Mouse (Mus musculus) T-helper 1 cell (primary cell): ENCODE measurements around the gene Zfand3.

ENCODE experiments used
- in situ Hi-C: fragments of 300-600 bp; cut with MboI, MseI; formaldehyde crosslinking; loops from one replicate; pipeline ENCODE4 v1.15.1; 2025; ENCODE audit warnings: high pct_unique_total_duplicates

The Zfand3 gene

DNA sequence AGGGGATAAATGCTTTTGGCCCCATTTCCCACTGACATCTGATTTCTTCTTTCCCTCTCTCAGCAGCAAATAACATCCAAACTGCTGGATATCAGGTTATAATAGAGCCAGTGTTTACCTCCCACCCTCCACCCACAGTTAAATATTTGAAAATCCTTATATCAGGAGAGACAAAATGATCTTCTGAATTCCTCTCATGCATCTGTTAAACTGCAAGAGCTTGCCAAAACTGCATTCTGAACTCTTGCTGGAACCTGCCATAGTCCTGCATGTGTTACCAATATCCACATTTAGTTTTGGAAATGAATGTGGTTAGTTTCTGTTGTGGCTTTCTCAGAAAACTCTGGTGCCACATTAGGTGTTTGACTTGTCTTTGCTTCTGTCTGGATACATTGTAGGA lies 97.3 kb downstream of the Zfand3 start:
- in situ Hi-C loops, result no loop called here

DNA sequence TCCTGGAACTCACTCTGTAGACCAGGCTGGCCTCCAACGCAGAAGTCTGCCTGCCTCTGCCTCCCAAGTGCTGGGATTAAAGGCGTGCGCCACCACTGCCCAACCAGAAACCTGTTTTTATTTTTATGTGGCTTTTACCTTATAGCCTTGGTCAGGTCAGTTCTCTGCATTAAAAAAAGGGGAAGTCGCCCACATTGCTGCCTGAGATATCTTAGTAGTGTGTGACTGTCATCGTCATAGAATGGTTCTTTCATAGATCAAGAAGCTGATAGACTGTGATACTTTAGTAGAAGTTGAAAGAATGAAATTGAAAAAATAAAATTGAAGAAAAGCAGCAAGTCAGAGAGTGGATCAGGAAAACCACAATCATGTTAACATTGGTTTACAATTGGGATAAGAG lies 98.5 kb downstream of the Zfand3 start:
- in situ Hi-C loops, result no loop called here

GRCm38 (mm10) chr17:30103641-30104165 lies 99.2 kb downstream of the Zfand3 start:
- in situ Hi-C loops, result no loop called here

GRCm38 (mm10) chr17:30105369-30105768 lies 100.8 kb downstream of the Zfand3 start:
- in situ Hi-C loops, result no loop called here

- in situ Hi-C loops, result loop anchor here (10.0 kb wide), 1 partner anchor 334 kb away; no protein-coding TSS in a partner anchor
Measured at GRCm38 (mm10) chr17:30110678-30111077, 106.1 kb downstream of the Zfand3 start.

DNA sequence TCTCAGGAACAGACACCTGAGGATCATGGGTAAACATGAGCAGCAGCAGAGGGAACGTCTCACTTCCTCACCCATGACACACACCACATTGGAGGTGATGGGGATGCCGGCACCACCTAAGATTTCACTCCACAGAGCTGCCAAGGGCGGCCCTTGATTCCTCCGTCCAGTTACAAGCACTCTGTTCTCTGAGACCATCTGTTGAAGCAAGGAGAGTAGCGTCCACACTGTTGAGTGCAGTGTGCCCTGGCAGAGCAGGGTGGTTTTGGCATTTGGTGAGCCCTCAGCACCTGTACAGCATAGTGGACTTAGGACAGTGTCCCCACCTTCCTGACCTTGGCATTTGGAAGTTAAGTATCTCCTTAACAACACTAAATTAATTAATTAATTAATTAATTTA lies 107.0 kb downstream of the Zfand3 start:
- in situ Hi-C loops, result loop anchor here (10.0 kb wide), 1 partner anchor 333 kb away; no protein-coding TSS in a partner anchor

- in situ Hi-C loops, result loop anchor here (10.0 kb wide), 1 partner anchor 333 kb away; no protein-coding TSS in a partner anchor
Measured at GRCm38 (mm10) chr17:30112080-30112479, 107.5 kb downstream of the Zfand3 start.

- in situ Hi-C loops, result loop anchor here (10.0 kb wide), 1 partner anchor 332 kb away; no protein-coding TSS in a partner anchor
Measured at GRCm38 (mm10) chr17:30112555-30113305, 108.2 kb downstream of the Zfand3 start.

GRCm38 (mm10) chr17:30114761-30115160 lies 110.2 kb downstream of the Zfand3 start:
- in situ Hi-C loops, result loop anchor here (10.0 kb wide), 1 partner anchor 330 kb away; no protein-coding TSS in a partner anchor

DNA sequence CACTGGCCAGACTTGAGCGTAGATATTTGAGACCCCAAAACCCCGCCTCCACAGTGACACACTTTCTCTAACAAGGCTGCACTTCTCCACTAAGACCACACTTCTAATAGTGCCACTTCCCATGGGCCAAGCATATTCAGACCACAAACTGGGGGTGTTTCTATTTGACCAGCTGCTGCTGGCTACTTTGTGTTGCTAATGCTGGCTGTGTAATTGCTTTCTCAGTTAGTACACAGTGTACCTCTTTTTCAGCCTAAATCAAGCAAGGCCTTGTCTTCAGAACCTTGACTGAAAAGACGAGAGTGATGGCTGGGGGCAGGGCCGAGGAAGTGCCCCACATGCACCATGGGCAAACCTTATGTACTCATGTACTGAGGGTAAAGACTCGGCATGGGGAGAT lies 111.7 kb downstream of the Zfand3 start:
- in situ Hi-C loops, result loop anchor here (10.0 kb wide), 1 partner anchor 329 kb away; no protein-coding TSS in a partner anchor

GRCm38 (mm10) chr17:30118036-30118435 lies 113.5 kb downstream of the Zfand3 start:
- in situ Hi-C loops, result loop anchor here (10.0 kb wide), 1 partner anchor 327 kb away; no protein-coding TSS in a partner anchor

GRCm38 (mm10) chr17:30122278-30122677 lies 117.7 kb downstream of the Zfand3 start:
- in situ Hi-C loops, result no loop called here

DNA sequence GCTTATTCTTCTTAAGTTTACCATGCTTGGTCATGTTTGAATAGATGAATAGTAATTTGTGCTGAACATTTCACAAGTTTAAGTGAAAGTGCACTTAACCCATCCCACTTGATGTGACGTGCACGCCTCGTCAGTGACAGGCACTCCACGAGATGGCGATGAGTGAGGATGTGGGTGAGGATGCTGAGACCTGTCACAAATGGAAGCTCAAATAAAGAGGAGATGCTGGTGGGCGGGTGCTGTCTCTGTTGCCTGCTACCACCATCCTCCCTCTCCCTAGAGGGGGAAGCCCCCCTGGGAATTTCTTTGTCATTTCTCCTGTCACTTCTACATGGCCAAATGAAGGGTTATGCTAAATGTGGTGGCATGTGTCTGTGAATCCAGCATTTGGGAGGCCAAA lies 123.9 kb downstream of the Zfand3 start:
- in situ Hi-C loops, result no loop called here

- in situ Hi-C loops, result no loop called here
Measured at GRCm38 (mm10) chr17:30129220-30129619, 124.7 kb downstream of the Zfand3 start.

- in situ Hi-C loops, result no loop called here
Measured at GRCm38 (mm10) chr17:30130326-30130725, 125.8 kb downstream of the Zfand3 start.

GRCm38 (mm10) chr17:30133641-30134040 lies 129.1 kb downstream of the Zfand3 start:
- in situ Hi-C loops, result no loop called here

DNA sequence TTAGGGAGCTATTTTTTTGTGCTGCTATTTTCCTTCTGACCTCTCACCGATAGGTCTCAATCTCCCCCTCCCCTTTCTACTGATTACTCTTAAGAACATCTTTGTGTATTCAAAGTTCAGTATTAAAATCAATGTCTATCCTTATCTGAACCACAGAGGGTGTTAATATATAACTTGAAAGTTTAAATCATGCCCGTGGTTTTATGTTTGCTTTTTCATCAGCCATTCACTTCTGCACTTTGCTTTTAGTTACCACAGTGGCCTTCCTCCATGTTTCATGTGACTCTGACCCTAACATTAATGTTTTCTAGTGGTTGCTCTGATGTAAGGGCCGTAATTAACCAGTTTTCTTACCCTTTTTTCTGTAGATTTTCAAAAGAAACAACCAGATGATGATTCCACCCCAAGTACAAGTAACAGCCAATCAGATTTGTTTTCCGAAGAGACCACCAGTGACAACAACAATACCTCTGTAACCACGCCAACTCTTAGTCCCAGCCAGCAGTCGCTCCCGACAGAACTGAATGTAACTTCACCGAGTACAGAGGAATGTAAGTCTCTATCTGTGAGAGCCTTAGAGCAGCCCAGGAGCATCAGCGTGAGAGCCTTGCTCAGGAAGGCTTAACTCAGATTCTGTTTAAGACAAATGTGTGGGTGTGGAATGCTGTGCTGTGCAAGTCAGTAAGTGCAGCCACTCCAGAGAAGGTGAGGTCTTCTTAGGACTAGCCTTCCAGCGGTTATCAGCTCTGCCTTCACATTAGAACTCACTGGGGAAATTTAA lies 130.6 kb downstream of the Zfand3 start:
- in situ Hi-C loops, result no loop called here

GRCm38 (mm10) chr17:30135890-30136289 lies 131.4 kb downstream of the Zfand3 start:
- in situ Hi-C loops, result no loop called here

- in situ Hi-C loops, result no loop called here
Measured at GRCm38 (mm10) chr17:30136684-30137083, 132.2 kb downstream of the Zfand3 start.

DNA sequence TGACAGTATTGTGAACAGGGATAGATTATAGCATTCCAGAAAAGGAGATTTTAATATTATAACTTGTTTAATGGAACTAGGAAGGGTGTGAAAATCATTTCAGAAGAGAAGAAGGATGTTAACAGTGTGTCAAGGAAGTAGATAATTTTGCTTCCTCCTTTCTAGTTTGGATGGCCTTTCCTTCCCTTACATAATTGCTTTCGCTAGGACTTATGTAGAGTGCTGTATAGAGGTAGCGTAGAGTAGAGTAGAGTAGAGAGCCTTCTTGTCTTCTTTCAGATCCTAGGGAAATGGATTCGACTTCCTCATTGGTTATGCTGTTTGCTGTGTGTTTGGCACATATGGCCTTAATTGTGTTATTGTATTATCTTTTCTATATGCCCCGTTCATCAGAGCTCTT lies 132.6 kb downstream of the Zfand3 start:
- in situ Hi-C loops, result no loop called here

GRCm38 (mm10) chr17:30144114-30144513 lies 139.6 kb downstream of the Zfand3 start:
- in situ Hi-C loops, result no loop called here

DNA sequence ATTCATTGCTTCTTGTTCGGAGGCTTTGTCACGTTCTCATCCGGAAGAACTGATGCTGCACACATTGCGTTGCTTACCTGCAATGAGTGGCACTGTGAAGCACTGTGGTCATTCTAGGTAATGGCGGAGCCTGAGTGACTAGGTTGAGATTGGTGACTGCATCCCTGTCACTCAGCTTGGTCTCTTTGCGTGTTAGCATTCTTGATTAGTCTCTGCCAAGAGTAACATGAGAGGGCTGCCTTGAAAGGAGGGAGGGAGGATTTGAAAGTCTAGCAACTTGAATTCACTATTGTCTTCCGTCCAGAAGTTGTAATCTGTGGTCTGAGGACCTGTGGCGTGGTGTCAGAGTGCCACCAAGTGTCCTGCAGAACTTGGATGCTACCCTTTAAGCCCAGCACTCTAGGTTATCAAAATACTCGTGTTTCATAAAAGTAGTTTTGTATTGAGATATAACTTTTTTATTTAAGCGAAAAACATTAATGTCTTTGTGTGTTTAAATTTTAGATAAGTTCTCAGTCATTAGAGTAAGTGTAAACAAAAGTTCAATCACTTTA lies 141.1 kb downstream of the Zfand3 start:
- in situ Hi-C loops, result no loop called here
